Comparison of ENCODE assay signal across 15 mouse cellular contexts in genomic region chr10:94097081-94097845, GRCm38 (mm10). TPM values are rescaled to one million over a fixed set of nuclear protein-coding genes. Genes with fewer than 3 reads are reported as not detected.
A peak's percentile ranks its signal among the peaks of the same experiment; 100 is the strongest.
DNase-seq lines count a peak whose midpoint lies in the region; ATAC-seq and TF ChIP-seq lines count a peak whose summit lies in the region.
"Had no signal": no experiment of that assay in that cellular context is flagged by ENCODE, and none has a peak within 500 bp of the region (broad histone marks: within the 10 kb centered on the region; RNA-seq: fewer than 3 reads in every experiment).

No protein-coding gene starts in this region.

- no peaks in the 10 kb centered on the region for H3K27me3 ChIP-seq in embryonic facial prominence, embryonic 11.5 days (ENCODE audit: control insufficient read depth, insufficient read depth, low read length)
- H3K27me3 ChIP-seq in embryonic facial prominence, embryonic 10.5 days (replicated peaks; ENCODE audit: low read depth, poor library complexity, severe bottlenecking): no peaks in the 10 kb centered on the region
- no peaks in the 10 kb centered on the region for H3K27me3 ChIP-seq in lung, embryonic 15.5 days
- no peaks in the 10 kb centered on the region for H3K27me3 ChIP-seq in liver, adult 2 months (ENCODE audit: control insufficient read depth, insufficient read depth, low read length)
- H3K27me3 ChIP-seq in stomach, embryonic 15.5 days (replicated peaks): no peaks in the 10 kb centered on the region
- H3K27me3 ChIP-seq: embryonic facial prominence, embryonic 12.5 days; hindbrain, embryonic 15.5 days had no signal

- no peaks in the 10 kb centered on the region for H3K36me3 ChIP-seq in embryonic facial prominence, embryonic 11.5 days (replicated peaks; ENCODE audit: control insufficient read depth, insufficient read depth, low read depth, low read length)
- peaks cover 14% of the 10 kb centered on the region for H3K36me3 ChIP-seq in embryonic facial prominence, embryonic 10.5 days (replicated peaks)
- H3K36me3 ChIP-seq in lung, embryonic 15.5 days: no peaks in the 10 kb centered on the region
- H3K36me3 ChIP-seq in liver, adult 2 months (ENCODE audit: control insufficient read depth, insufficient read depth, low read length): peaks cover 26% of the 10 kb centered on the region
- no peaks in the 10 kb centered on the region for H3K36me3 ChIP-seq in stomach, embryonic 15.5 days
- H3K36me3 ChIP-seq: embryonic facial prominence, embryonic 12.5 days had no signal

- DNase-seq in embryonic facial prominence, embryonic 11.5 days (ENCODE audit: low spot score): no peak
- no peak for DNase-seq in embryonic facial prominence, embryonic 10.5 days (ENCODE audit: low spot score)
- DNase-seq in lung, adult 2 months: no peak
- DNase-seq in liver, adult 2 months (ENCODE audit: extremely low read depth, low read depth, low spot score): peak; percentile 78
- no peak for DNase-seq in frontal cortex, adult 2 months (ENCODE audit: extremely low spot score in 1 of 2, low spot score in 1 of 2)
- DNase-seq in gastrocnemius, postnatal 36 days: no peak
- DNase-seq: cerebellum, adult 18-20 months; kidney, postnatal 25 days; spleen, adult 18-20 months; thymus, postnatal 14 days had no signal

- no peak overlapping the region for H3K9ac ChIP-seq in embryonic facial prominence, embryonic 11.5 days (replicated peaks; ENCODE audit: low read length)
- H3K9ac ChIP-seq in lung, embryonic 15.5 days: no peak overlapping the region
- peak overlapping the region; percentile 3 for H3K9ac ChIP-seq in liver, adult 2 months (ENCODE audit: low read depth, low read length)
- no peak overlapping the region for H3K9ac ChIP-seq in stomach, embryonic 15.5 days
- H3K9ac ChIP-seq: embryonic facial prominence, embryonic 12.5 days; hindbrain, embryonic 15.5 days had no signal

- no peak for TF ChIP-seq CTCF in lung, adult 2 months (IDR thresholded peaks at IDR 0.05; ENCODE audit: insufficient read depth, low read length)
- TF ChIP-seq CTCF in liver, adult 2 months (IDR thresholded peaks at IDR 0.05; ENCODE audit: low read depth, low read length): no peak

- H3K79me2 ChIP-seq in liver, adult 2 months (ENCODE audit: control insufficient read depth, insufficient read depth, low read length): 0 out of 2 replicates have a peak, but pooled peaks cover 5% of the 10 kb centered on the region

- no peak overlapping the region for H3K4me2 ChIP-seq in embryonic facial prominence, embryonic 11.5 days (ENCODE audit: low read depth, low read length)
- H3K4me2 ChIP-seq in lung, embryonic 15.5 days: no peak overlapping the region
- H3K4me2 ChIP-seq in stomach, embryonic 15.5 days: no peak overlapping the region
- H3K4me2 ChIP-seq: embryonic facial prominence, embryonic 12.5 days; hindbrain, embryonic 15.5 days had no signal

- no peak overlapping the region for H3K4me3 ChIP-seq in embryonic facial prominence, embryonic 11.5 days (ENCODE audit: low read depth, low read length)
- H3K4me3 ChIP-seq in embryonic facial prominence, embryonic 10.5 days: no peak overlapping the region
- H3K4me3 ChIP-seq in lung, embryonic 15.5 days: no peak overlapping the region
- no peak overlapping the region for H3K4me3 ChIP-seq in lung, adult 2 months (replicated peaks; ENCODE audit: extremely low read depth, low read depth, low read length)
- no peak overlapping the region for H3K4me3 ChIP-seq in liver, adult 2 months (ENCODE audit: insufficient read depth, low read depth, low read length)
- no peak overlapping the region for H3K4me3 ChIP-seq in stomach, embryonic 15.5 days (replicated peaks)
- H3K4me3 ChIP-seq: embryonic facial prominence, embryonic 12.5 days; hindbrain, embryonic 15.5 days; myocyte had no signal

- no peak for TF ChIP-seq POLR2A in lung, adult 2 months (IDR thresholded peaks at IDR 0.05; ENCODE audit: borderline replicate concordance, extremely low read depth, low read depth, low read length)
- TF ChIP-seq POLR2A in liver, adult 2 months (IDR thresholded peaks at IDR 0.05; ENCODE audit: extremely low read depth, insufficient read depth, low read length): no peak

- H3K27ac ChIP-seq in embryonic facial prominence, embryonic 11.5 days (replicated peaks; ENCODE audit: low read depth, low read length): no peak overlapping the region
- no peak overlapping the region for H3K27ac ChIP-seq in embryonic facial prominence, embryonic 10.5 days (replicated peaks)
- H3K27ac ChIP-seq in lung, embryonic 15.5 days: peak overlapping the region; percentile 6; the same call in 1 of the 2 replicates
- H3K27ac ChIP-seq in liver, adult 2 months (replicated peaks; ENCODE audit: insufficient read depth, low read depth, low read length): peak overlapping the region; percentile 94
- H3K27ac ChIP-seq in stomach, embryonic 15.5 days: no peak overlapping the region
- H3K27ac ChIP-seq: embryonic facial prominence, embryonic 12.5 days; hindbrain, embryonic 15.5 days had no signal

- H3K4me1 ChIP-seq in embryonic facial prominence, embryonic 11.5 days (ENCODE audit: control insufficient read depth, insufficient read depth, low read length): no peaks in the 10 kb centered on the region
- peaks cover 18% of the 10 kb centered on the region for H3K4me1 ChIP-seq in embryonic facial prominence, embryonic 10.5 days
- peaks cover 16% of the 10 kb centered on the region for H3K4me1 ChIP-seq in lung, embryonic 15.5 days
- H3K4me1 ChIP-seq in lung, adult 2 months (ENCODE audit: control insufficient read depth, insufficient read depth, low read length): peaks cover 24% of the 10 kb centered on the region
- peaks cover 18% of the 10 kb centered on the region for H3K4me1 ChIP-seq in liver, adult 2 months (ENCODE audit: control insufficient read depth, insufficient read depth, low read length)
- 0 out of 2 replicates have a peak, but pooled peaks cover 3% of the 10 kb centered on the region for H3K4me1 ChIP-seq in stomach, embryonic 15.5 days
- H3K4me1 ChIP-seq: embryonic facial prominence, embryonic 12.5 days; hindbrain, embryonic 15.5 days had no signal

- 75% methylated on average over 3 of the region's 3 CpGs for WGBS in embryonic facial prominence, embryonic 11.5 days
- 70% methylated on average over 3 of the region's 3 CpGs for whole genome bisulfite sequencing in embryonic facial prominence, embryonic 10.5 days
- WGBS in lung, embryonic 15.5 days: 62% methylated on average over 3 of the region's 3 CpGs
- 62% methylated on average over 3 of the region's 3 CpGs for WGBS in lung, adult 2 months
- WGBS in liver, adult 2 months: 64% methylated on average over 3 of the region's 3 CpGs
- WGBS in stomach, embryonic 15.5 days: 72% methylated on average over 3 of the region's 3 CpGs

- intact Hi-C loops in gastrocnemius, postnatal 36 days (cut with DNase I): no loop called here

- ATAC-seq in embryonic facial prominence, embryonic 11.5 days (replicated peaks; ENCODE audit: insufficient number of reproducible peaks, low FRiP score, low TSS enrichment, low read depth): peak; percentile 44; the same call in 1 of the 2 replicates
- peak; percentile 36; the same call in 1 of the 2 replicates for ATAC-seq in lung, embryonic 15.5 days (ENCODE audit: borderline replicate concordance, extremely low read depth, low FRiP score, low TSS enrichment)
- ATAC-seq in stomach, embryonic 15.5 days (ENCODE audit: insufficient read depth, low FRiP score, low read depth): peak; percentile 31; the same call in 1 of the 2 replicates

- H3K9me3 ChIP-seq in embryonic facial prominence, embryonic 11.5 days (replicated peaks; ENCODE audit: control insufficient read depth, low read length): no peaks in the 10 kb centered on the region
- H3K9me3 ChIP-seq in embryonic facial prominence, embryonic 10.5 days: peaks cover 1% of the 10 kb centered on the region; the same call in 1 of the 2 replicates
- H3K9me3 ChIP-seq in lung, embryonic 15.5 days: no peaks in the 10 kb centered on the region
- H3K9me3 ChIP-seq in stomach, embryonic 15.5 days: no peaks in the 10 kb centered on the region
- H3K9me3 ChIP-seq: embryonic facial prominence, embryonic 12.5 days; hindbrain, embryonic 15.5 days had no signal

RNA-seq across cellular contexts. Expression of gene Nr2c1, which starts 50.6 kb away (rescaled TPM):
- 13.2 and 13.6 TPM in 2 replicates for polyA plus RNA-seq in embryonic facial prominence, embryonic 11.5 days (2014; fragmentation: Nextera tagmentation; extraction: Ambion mirVana)
- polyA plus RNA-seq in embryonic facial prominence, embryonic 10.5 days (2016; fragmentation: Nextera tagmentation; extraction: Ambion mirVana): 12.1 and 12.8 TPM in 2 replicates
- polyA plus RNA-seq in lung, embryonic 15.5 days (2015; fragmentation: Nextera tagmentation; extraction: Ambion mirVana): 7.7 and 8.8 TPM in 2 replicates
- 3.8 and 5.2 TPM in 2 replicates for polyA plus RNA-seq in lung, adult 2 months (2012; rRNA removed)
- total RNA-seq in liver, adult 2 months (2014; rRNA removed): 6.4 and 8.3 TPM in 2 replicates
- polyA plus RNA-seq in liver, adult 2 months (2012; rRNA removed): 3.4 and 3.7 TPM in 2 replicates
- 8.7 and 10.3 TPM in 2 replicates for polyA plus RNA-seq in stomach, embryonic 15.5 days (2015; fragmentation: Nextera tagmentation; extraction: Ambion mirVana)
- 8.6 and 9.2 TPM in 2 replicates for polyA plus RNA-seq in frontal cortex, adult 2 months (2012; rRNA removed)
- 1 to 10 TPM; 5.5 to 7.4 TPM for total RNA-seq in gastrocnemius, postnatal 36 days (2021)

Comparison
In these comparisons a context has a peak if more than half of its experiments do, and no peak if none do; other contexts are left out.
1. H3K27ac ChIP-seq: peak in lung, embryonic 15.5 days (single experiment) and liver, adult 2 months (single experiment); none in embryonic facial prominence, embryonic 11.5 days (single experiment), embryonic facial prominence, embryonic 10.5 days (single experiment) and stomach, embryonic 15.5 days (single experiment).
2. Peak in every context shown above with its lines, with median percentiles within 50 percentile points of each other: ATAC-seq.